Mouse (Mus musculus): ENCODE data around the gene Olfr1006.
"Not testable (repeated sequence)": the region's sequence is repeated elsewhere in the genome, so short reads cannot be mapped to it uniquely, and the experiment has no call there.

Gene Olfr1006

GRCm38 (mm10) chr2:85678667-85679066 is at the start of gene Olfr1006:
Olfr1006 (minus strand) TSS chr2:85678767.
- DNase-seq (ENCODE audit: low read depth), result no peak

GRCm38 (mm10) chr2:85725793-85726192 is 47.2 kb upstream of the Olfr1006 start:
- no peak for DNase-seq (ENCODE audit: low read depth)

GRCm38 (mm10) chr2:85715119-85715518 is 36.6 kb upstream of the Olfr1006 start, which contains the start of gene Olfr1009:
Olfr1009 (plus strand) TSS chr2:85715419.
- DNase-seq (ENCODE audit: low read depth), result no peak

GRCm38 (mm10) chr2:85711159-85711558 is 32.6 kb upstream of the Olfr1006 start:
- DNase-seq (ENCODE audit: low read depth), result no peak

- DNase-seq (ENCODE audit: low read depth), result not testable (repeated sequence)
Observed at GRCm38 (mm10) chr2:85710680-85711079, 32.1 kb upstream of the Olfr1006 start.

GRCm38 (mm10) chr2:85689131-85689530 is 10.6 kb upstream of the Olfr1006 start, which contains the start of gene Olfr1008:
Olfr1008 (plus strand) TSS chr2:85689431.
- DNase-seq (ENCODE audit: low read depth), result no peak

- DNase-seq (ENCODE audit: low read depth), result not testable (repeated sequence)
Observed at GRCm38 (mm10) chr2:85664355-85664754, 14.2 kb downstream of the Olfr1006 start, which contains the start of gene Olfr154. Olfr154 (minus strand) TSS chr2:85664455.

- DNase-seq (ENCODE audit: low read depth), result no peak
Observed at GRCm38 (mm10) chr2:85650604-85651003, 28.0 kb downstream of the Olfr1006 start, which contains the start of gene Olfr1002. Olfr1002 (minus strand) TSS chr2:85650704.

Measured in c-Kit-positive CD71-negative TER-119-negative erythroid progenitor cells, embryonic 14.5 days (primary cell).